Mouse (Mus musculus): Measurements from ENCODE around the gene Prrt2.
A peak's percentile ranks its signal among the peaks of the same experiment; 100 is the strongest.

Gene Prrt2

GRCm38 (mm10) chr7:127003620-127004019 is 17.4 kb downstream of the Prrt2 start:
- ATAC-seq (ENCODE audit: low TSS enrichment): no peak

- ATAC-seq (ENCODE audit: low TSS enrichment): no peak
Measured at GRCm38 (mm10) chr7:126999568-126999967, 21.4 kb downstream of the Prrt2 start.

DNA sequence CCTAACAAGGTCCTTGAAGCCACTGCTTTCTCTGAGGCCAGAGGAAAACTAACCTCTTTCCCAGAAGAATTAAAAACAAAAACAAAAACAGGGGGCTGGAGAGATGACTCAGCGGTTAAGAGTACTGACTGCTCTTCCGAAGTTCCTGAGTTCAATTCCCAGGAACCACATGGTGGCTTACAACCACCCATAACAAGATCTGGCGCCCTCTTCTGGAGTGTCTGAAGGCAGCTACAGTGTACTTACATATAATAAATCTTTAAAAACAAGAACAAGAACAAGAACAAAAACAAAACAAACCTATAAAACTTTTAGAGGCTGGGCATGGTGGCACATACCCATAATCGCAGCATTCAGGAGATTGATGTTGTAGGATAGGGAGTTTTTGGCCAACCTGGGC is 24.6 kb downstream of the Prrt2 start:
- ATAC-seq (ENCODE audit: low TSS enrichment): no peak

- no peak for ATAC-seq (ENCODE audit: low TSS enrichment)
Measured at GRCm38 (mm10) chr7:126988816-126989215, 32.2 kb downstream of the Prrt2 start.

GRCm38 (mm10) chr7:126986319-126986718 is 34.7 kb downstream of the Prrt2 start:
- ATAC-seq (ENCODE audit: low TSS enrichment): peak; percentile 47; the same call in 1 of the 2 replicates

- ATAC-seq (ENCODE audit: low TSS enrichment): peak; percentile 85
Measured at GRCm38 (mm10) chr7:126984667-126985444, 36.2 kb downstream of the Prrt2 start.

GRCm38 (mm10) chr7:126983113-126983512 is 37.9 kb downstream of the Prrt2 start:
- ATAC-seq (ENCODE audit: low TSS enrichment): no peak

GRCm38 (mm10) chr7:126982054-126982453 is 39.0 kb downstream of the Prrt2 start:
- ATAC-seq (ENCODE audit: low TSS enrichment): no peak

DNA sequence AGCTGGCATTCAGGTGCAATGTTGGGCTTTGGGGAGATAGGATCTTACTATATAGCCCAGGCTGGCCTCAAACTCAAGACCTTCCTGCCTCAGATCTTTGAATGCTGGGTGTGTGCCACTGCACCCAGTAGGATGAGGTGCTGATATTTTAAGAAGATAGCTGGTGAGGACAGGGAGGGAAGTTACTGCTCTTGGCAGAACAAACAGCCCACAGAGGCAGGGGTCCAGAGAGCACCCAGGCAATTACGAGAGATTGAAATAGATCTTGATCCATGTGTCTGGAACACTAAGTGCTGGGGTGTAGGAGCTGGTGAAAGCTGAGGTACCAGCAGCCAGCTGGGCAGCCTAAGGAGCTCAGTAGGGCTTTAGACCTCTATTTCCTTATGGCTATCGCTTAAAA is 39.4 kb downstream of the Prrt2 start:
- no peak for ATAC-seq (ENCODE audit: low TSS enrichment)

- no peak for ATAC-seq (ENCODE audit: low TSS enrichment)
Measured at GRCm38 (mm10) chr7:126978841-126979240, 42.2 kb downstream of the Prrt2 start.

DNA sequence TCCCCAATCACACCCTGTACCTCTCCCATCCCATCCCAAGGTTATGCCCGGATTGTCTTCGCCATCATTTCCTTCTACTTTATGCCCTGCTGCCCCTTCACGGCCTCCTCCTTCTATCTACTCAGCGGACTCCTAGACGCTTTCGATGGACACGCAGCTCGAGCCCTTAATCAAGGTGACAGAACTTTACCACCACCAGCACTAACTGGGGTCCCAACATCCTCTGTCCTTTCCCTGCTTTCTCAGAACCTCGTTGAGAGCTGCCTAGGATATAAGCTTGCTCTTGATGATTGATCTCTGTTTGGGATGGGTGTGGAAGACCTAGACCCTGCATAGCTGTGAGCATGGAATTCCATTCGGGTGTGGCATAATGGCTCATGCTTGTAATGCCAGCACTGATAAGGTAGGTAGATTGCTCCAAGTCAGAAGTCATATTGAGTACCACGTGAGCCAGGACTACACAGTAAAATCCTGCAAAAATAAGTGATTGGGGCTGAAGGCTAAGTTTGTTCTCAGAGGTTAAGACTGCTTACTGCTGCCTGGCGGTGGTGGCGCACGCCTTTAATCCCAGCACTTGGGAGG is 44.0 kb downstream of the Prrt2 start:
- no peak for ATAC-seq (ENCODE audit: low TSS enrichment)

GRCm38 (mm10) chr7:126975950-126976866 is 44.8 kb downstream of the Prrt2 start, which contains the start of gene Cdiptos:
TSS of gene Cdiptos (minus strand) at chr7:126976098.
- peak; percentile 93 for ATAC-seq (ENCODE audit: low TSS enrichment)

- no peak for ATAC-seq (ENCODE audit: low TSS enrichment)
Measured at GRCm38 (mm10) chr7:126975893-126975949, 45.3 kb downstream of the Prrt2 start, which contains the start of gene Cdipt. TSS of gene Cdipt (plus strand) at chr7:126975914.

DNA sequence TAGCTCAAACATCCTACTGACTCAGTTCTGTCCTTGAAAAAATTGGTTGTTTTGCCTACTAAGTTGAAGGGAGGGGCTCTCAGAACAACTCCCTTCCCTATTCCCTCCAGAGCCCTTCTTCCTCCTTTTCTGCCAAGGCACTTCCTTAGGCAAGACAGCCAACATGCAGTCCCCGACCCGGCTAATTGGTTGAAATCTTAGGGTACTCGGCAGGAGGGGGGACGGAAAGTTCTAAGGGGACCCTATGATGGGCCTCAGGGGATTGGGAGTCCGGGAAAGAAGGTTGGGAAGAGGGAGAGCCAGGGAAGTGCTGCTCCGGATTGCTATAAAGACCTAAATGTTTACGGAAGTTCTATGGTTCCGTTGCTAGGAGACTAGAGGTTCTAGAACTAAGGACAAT is 45.5 kb downstream of the Prrt2 start:
- 0 out of 2 replicates have a peak, but pooled peaks have one; percentile 5 for ATAC-seq (ENCODE audit: low TSS enrichment)

All from frontal cortex, adult (tissue).